Mouse (Mus musculus) frontal cortex, postnatal 14 days (tissue): ENCODE results near the gene Olfr338.
"Not testable (repeated sequence)": the region's sequence is repeated elsewhere in the genome, so short reads cannot be mapped to it uniquely, and the experiment has no call there.

ENCODE experiments used
- DNase-seq, 2 experiments: peaks; one replicate each; pipeline ENCODE4 v3.0.0; 2022; ENCODE audit warnings: low spot score in 2 of 2

Olfr338 gene

DNA sequence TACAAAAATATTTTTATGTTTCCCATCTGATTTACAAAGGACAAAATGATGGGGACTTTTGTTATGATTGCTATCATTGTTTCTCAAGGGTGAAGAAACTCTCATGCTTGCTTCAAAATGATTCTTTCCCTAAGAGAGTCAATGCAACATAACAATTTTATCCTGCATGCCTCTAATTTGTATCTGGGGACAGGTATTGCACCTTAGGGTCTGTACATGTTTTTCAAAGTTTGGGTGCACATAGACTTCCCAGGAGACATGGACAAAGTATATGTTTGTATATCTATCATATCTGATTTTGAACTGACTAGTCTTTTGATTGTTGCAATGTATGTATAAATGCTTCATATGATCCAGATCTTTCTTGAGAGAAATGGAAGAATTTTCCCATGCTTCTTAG, at the start of gene Olfr338:
Gene Olfr338 (plus strand): TSS at position 301 of the 400 bp plus-strand sequence.
- no peak for DNase-seq

GRCm38 (mm10) chr2:36415174-36415573, 41.9 kb downstream of the Olfr338 start:
- DNase-seq = not testable (repeated sequence)

DNA sequence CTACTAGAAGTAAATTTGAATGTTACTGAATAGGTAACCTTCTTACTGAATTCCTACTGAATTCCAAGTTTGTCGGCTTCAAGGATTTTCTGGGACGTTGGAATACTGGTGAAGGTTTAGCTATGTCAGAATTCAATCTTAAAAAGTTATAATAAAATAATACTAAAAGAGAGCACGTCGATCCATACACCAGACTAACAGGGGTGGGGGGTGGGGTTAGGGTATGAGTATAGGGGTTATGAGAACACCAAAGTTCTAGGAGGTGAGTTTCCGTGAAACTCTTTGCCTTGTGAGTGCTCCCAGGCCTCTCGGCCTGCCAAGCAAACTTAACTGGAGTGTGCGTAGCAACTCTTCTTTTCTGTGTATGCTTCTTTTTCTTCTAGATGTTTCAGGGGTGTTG, 42.3 kb downstream of the Olfr338 start:
- DNase-seq = not testable (repeated sequence)

- DNase-seq = no peak
Measured at GRCm38 (mm10) chr2:36418647-36419046, 45.3 kb downstream of the Olfr338 start, which contains the start of gene Olfr339. TSS of gene Olfr339 (plus strand) at chr2:36418947.
